Mouse (Mus musculus) ovary, adult 10 weeks (tissue): ENCODE measurements around the gene Gm8247. TPM values are rescaled to one million over a fixed set of nuclear protein-coding genes. Genes with fewer than 3 reads are reported as not detected.

Source experiments
- polyA plus RNA-seq: library from polyadenylated mRNA; stranded (reverse); fragments of 350-450 nt; fragmentation: Illumina TruSeq; extraction: RNeasy Lipid Tissue Mini Kit (QIAGEN cat#74804); gene quantifications from one replicate; pipeline ENCODE4 v1.2.3, GENCODE M21; 2014

The Gm8247 gene
- not detected for polyA plus RNA-seq

GRCm38 (mm10) chr14:44582853-44583252 is at the start of gene Gm8247:
TSS of gene Gm8247 (plus strand) at chr14:44583153.

DNA sequence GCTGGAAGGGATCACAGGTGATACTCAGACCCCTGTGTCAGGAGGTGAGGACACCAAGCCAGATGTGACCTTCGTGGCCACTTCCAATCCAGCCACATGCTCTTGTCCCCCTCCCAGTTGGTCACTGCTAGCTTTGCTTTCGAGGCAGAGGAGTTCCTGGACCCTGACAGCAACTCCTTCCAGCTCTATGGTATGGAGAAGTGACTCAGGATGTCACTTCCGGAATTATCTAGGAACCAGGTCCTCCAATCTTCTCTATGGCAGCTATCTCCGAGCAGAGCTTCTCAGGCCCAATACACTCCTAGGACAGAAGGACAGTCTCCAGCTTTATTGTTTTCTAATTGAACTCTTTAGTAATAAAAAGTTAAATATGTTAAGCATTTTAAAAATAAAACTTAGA is 44.8 kb downstream of the Gm8247 start, which contains the start of gene Gm5624:
Gene Gm5624, minus strand, starts transcription at position 202 of the 400 bp plus-strand sequence.

Other genes starting within 250 kb of the Gm8247 start
- not detected for gene Gm5930, start 244.6 kb upstream of the Gm8247 start, polyA plus RNA-seq
- not detected for gene Gm8229, start 217.8 kb upstream of the Gm8247 start, polyA plus RNA-seq
- gene Gm3371, start 172.5 kb upstream of the Gm8247 start, polyA plus RNA-seq = not detected
- gene Gm8232, start 149.5 kb upstream of the Gm8247 start, polyA plus RNA-seq = not detected
- not detected for gene BC061237, start 90.7 kb upstream of the Gm8247 start, polyA plus RNA-seq
- gene Gm17093, start 64.9 kb upstream of the Gm8247 start, polyA plus RNA-seq = not detected
- gene Gm5624, start 44.8 kb downstream of the Gm8247 start, polyA plus RNA-seq = not detected
- gene Gm8257, start 123.3 kb downstream of the Gm8247 start, polyA plus RNA-seq = not detected
- gene Gm8267, start 167.2 kb downstream of the Gm8247 start, polyA plus RNA-seq = not detected